In genomic region chr16:31315294-31315693, GRCm38 (mm10) we compare ENCODE assay signal across 16 mouse cellular contexts. TPM values are rescaled to one million over a fixed set of nuclear protein-coding genes. Genes with fewer than 3 reads are reported as not detected.
A peak's percentile ranks its signal among the peaks of the same experiment; 100 is the strongest.
DNase-seq lines count a peak whose midpoint lies in the region; ATAC-seq and TF ChIP-seq lines count a peak whose summit lies in the region.
"Had no signal": no experiment of that assay in that cellular context is flagged by ENCODE, and none has a peak within 500 bp of the region (broad histone marks: within the 10 kb centered on the region; RNA-seq: fewer than 3 reads in every experiment).

No protein-coding gene starts in this region.

- H3K27me3 ChIP-seq in midbrain, postnatal 0 days (ENCODE audit: insufficient read depth, low read length), result no peaks in the 10 kb centered on the region
- no peaks in the 10 kb centered on the region for H3K27me3 ChIP-seq in midbrain, embryonic 15.5 days (replicated peaks)
- H3K27me3 ChIP-seq in embryonic facial prominence, embryonic 15.5 days, result no peaks in the 10 kb centered on the region
- no peaks in the 10 kb centered on the region for H3K27me3 ChIP-seq in limb, embryonic 10.5 days (ENCODE audit: low read depth, poor library complexity, severe bottlenecking)
- H3K27me3 ChIP-seq: heart, embryonic 12.5 days had no signal

- TF ChIP-seq CTCF in midbrain, postnatal 0 days (IDR thresholded peaks at IDR 0.05), result no peak

- H3K4me2 ChIP-seq in midbrain, postnatal 0 days (ENCODE audit: low read depth, low read length, poor library complexity, severe bottlenecking), result no peak overlapping the region
- no peak overlapping the region for H3K4me2 ChIP-seq in midbrain, embryonic 15.5 days
- H3K4me2 ChIP-seq in embryonic facial prominence, embryonic 15.5 days (replicated peaks), result no peak overlapping the region
- H3K4me2 ChIP-seq: heart, embryonic 12.5 days had no signal

- H3K36me3 ChIP-seq in midbrain, postnatal 0 days (ENCODE audit: insufficient read depth, low read length), result no peaks in the 10 kb centered on the region
- H3K36me3 ChIP-seq in midbrain, embryonic 15.5 days (replicated peaks), result no peaks in the 10 kb centered on the region
- no peaks in the 10 kb centered on the region for H3K36me3 ChIP-seq in embryonic facial prominence, embryonic 15.5 days
- no peaks in the 10 kb centered on the region for H3K36me3 ChIP-seq in limb, embryonic 10.5 days
- H3K36me3 ChIP-seq: heart, embryonic 12.5 days had no signal

- no peak overlapping the region for H3K4me3 ChIP-seq in midbrain, postnatal 0 days (ENCODE audit: low read depth, low read length)
- H3K4me3 ChIP-seq in midbrain, embryonic 15.5 days, result no peak overlapping the region
- no peak overlapping the region for H3K4me3 ChIP-seq in embryonic facial prominence, embryonic 15.5 days (replicated peaks)
- H3K4me3 ChIP-seq in limb, embryonic 10.5 days, result no peak overlapping the region
- H3K4me3 ChIP-seq: heart, embryonic 12.5 days had no signal

- H3K9ac ChIP-seq in midbrain, postnatal 0 days (replicated peaks; ENCODE audit: low read length, poor library complexity, severe bottlenecking), result no peak overlapping the region
- no peak overlapping the region for H3K9ac ChIP-seq in midbrain, embryonic 15.5 days
- H3K9ac ChIP-seq in embryonic facial prominence, embryonic 15.5 days, result no peak overlapping the region
- H3K9ac ChIP-seq: heart, embryonic 12.5 days had no signal

- WGBS in midbrain, postnatal 0 days, result 74% methylated on average over 4 of the region's 4 CpGs
- 85% methylated on average over 4 of the region's 4 CpGs for WGBS in midbrain, embryonic 15.5 days
- 54% methylated on average over 4 of the region's 4 CpGs for WGBS in embryonic facial prominence, embryonic 15.5 days
- WGBS in limb, embryonic 10.5 days, result 88% methylated on average over 4 of the region's 4 CpGs

- no peak for DNase-seq in midbrain, postnatal 0 days (ENCODE audit: low spot score)
- DNase-seq in limb, embryonic 10.5 days (ENCODE audit: low spot score), result no peak
- DNase-seq in telencephalon, adult 2 months (ENCODE audit: low read depth, low spot score), result peak; percentile 19
- DNase-seq in spleen, postnatal 36 days (ENCODE audit: low spot score in 2 of 2), result no peak
- no peak for DNase-seq in heart, adult 9 months (ENCODE audit: low spot score in 2 of 2)
- DNase-seq: cerebellum, adult 9-11 months; gastrocnemius, postnatal 14 days; kidney, adult 9 months; lung, adult 18-20 months; thymus, postnatal 14 days had no signal

- no peaks in the 10 kb centered on the region for H3K4me1 ChIP-seq in midbrain, postnatal 0 days (ENCODE audit: insufficient read depth, low read length)
- H3K4me1 ChIP-seq in midbrain, embryonic 15.5 days, result peaks cover 3% of the 10 kb centered on the region; the same call in 1 of the 2 replicates
- peaks cover 46% of the 10 kb centered on the region for H3K4me1 ChIP-seq in embryonic facial prominence, embryonic 15.5 days
- H3K4me1 ChIP-seq in limb, embryonic 10.5 days, result peaks cover 41% of the 10 kb centered on the region

- 0 out of 2 replicates have a peak overlapping the region, but pooled peaks have one; percentile 28 for H3K27ac ChIP-seq in midbrain, postnatal 0 days (ENCODE audit: low read depth, low read length)
- no peak overlapping the region; the same call in 1 of the 2 replicates for H3K27ac ChIP-seq in midbrain, embryonic 15.5 days
- peak overlapping the region; percentile 94 for H3K27ac ChIP-seq in embryonic facial prominence, embryonic 15.5 days (replicated peaks)
- H3K27ac ChIP-seq in limb, embryonic 10.5 days, result peak overlapping the region; percentile 80

- no peak for ATAC-seq in midbrain, postnatal 0 days (ENCODE audit: low FRiP score)
- ATAC-seq in midbrain, embryonic 15.5 days (replicated peaks), result no peak
- peak; percentile 39 for ATAC-seq in embryonic facial prominence, embryonic 15.5 days (ENCODE audit: insufficient number of reproducible peaks, low FRiP score, low TSS enrichment, low read depth)
- ATAC-seq: forebrain, embryonic 16.5 days; midbrain, embryonic 16.5 days had no signal

- no peaks in the 10 kb centered on the region for H3K9me3 ChIP-seq in midbrain, postnatal 0 days (ENCODE audit: low read length)
- no peaks in the 10 kb centered on the region for H3K9me3 ChIP-seq in midbrain, embryonic 15.5 days
- no peaks in the 10 kb centered on the region for H3K9me3 ChIP-seq in embryonic facial prominence, embryonic 15.5 days (replicated peaks)
- no peaks in the 10 kb centered on the region for H3K9me3 ChIP-seq in limb, embryonic 10.5 days (replicated peaks)
- H3K9me3 ChIP-seq: heart, embryonic 12.5 days had no signal

RNA-seq across cellular contexts. Expression of gene Apod, which starts 0.7 kb away (rescaled TPM):
- 79.0 and 97.3 TPM in 2 replicates for total RNA-seq in midbrain, postnatal 0 days (2014; rRNA removed)
- 226 and 252 TPM in 2 replicates for polyA plus RNA-seq in midbrain, postnatal 0 days (2015; fragmentation: Nextera tagmentation; extraction: Ambion mirVana)
- 93.2 and 105 TPM in 2 replicates for polyA plus RNA-seq in midbrain, embryonic 15.5 days (2015; fragmentation: Nextera tagmentation; extraction: Ambion mirVana)
- polyA plus RNA-seq in embryonic facial prominence, embryonic 15.5 days (2015; fragmentation: Nextera tagmentation; extraction: Ambion mirVana), result 89.9 and 96.7 TPM in 2 replicates
- 5.9 and 6.5 TPM in 2 replicates for polyA plus RNA-seq in limb, embryonic 10.5 days (2016; fragmentation: Nextera tagmentation; extraction: Ambion mirVana)
- total RNA-seq: megakaryocyte progenitor cell, adult 5-6 weeks had no signal

RNA-seq across cellular contexts. Expression of gene Ppp1r2, which starts 40.2 kb away (rescaled TPM):
- 63.2 and 73.3 TPM in 2 replicates for total RNA-seq in midbrain, postnatal 0 days (2014; rRNA removed)
- 98.8 and 101 TPM in 2 replicates for polyA plus RNA-seq in midbrain, postnatal 0 days (2015; fragmentation: Nextera tagmentation; extraction: Ambion mirVana)
- 84.6 and 91.6 TPM in 2 replicates for polyA plus RNA-seq in midbrain, embryonic 15.5 days (2015; fragmentation: Nextera tagmentation; extraction: Ambion mirVana)
- 90.6 and 92.1 TPM in 2 replicates for polyA plus RNA-seq in embryonic facial prominence, embryonic 15.5 days (2015; fragmentation: Nextera tagmentation; extraction: Ambion mirVana)
- 84.6 and 89.8 TPM in 2 replicates for polyA plus RNA-seq in limb, embryonic 10.5 days (2016; fragmentation: Nextera tagmentation; extraction: Ambion mirVana)

Comparison
In these comparisons a context has a peak if more than half of its experiments do, and no peak if none do; other contexts are left out.
1. RNA of gene Apod, which starts 0.7 kb away (polyA plus RNA-seq): 226 to 252 TPM in midbrain, postnatal 0 days, 89.9 to 96.7 TPM in embryonic facial prominence, embryonic 15.5 days and 93.2 to 105 TPM in midbrain, embryonic 15.5 days; 5.9 to 6.5 TPM in limb, embryonic 10.5 days; every median in the first group is over 10 times any median in the second.